ENCODE assay signal across 8 mouse cellular contexts in the genomic region with DNA sequence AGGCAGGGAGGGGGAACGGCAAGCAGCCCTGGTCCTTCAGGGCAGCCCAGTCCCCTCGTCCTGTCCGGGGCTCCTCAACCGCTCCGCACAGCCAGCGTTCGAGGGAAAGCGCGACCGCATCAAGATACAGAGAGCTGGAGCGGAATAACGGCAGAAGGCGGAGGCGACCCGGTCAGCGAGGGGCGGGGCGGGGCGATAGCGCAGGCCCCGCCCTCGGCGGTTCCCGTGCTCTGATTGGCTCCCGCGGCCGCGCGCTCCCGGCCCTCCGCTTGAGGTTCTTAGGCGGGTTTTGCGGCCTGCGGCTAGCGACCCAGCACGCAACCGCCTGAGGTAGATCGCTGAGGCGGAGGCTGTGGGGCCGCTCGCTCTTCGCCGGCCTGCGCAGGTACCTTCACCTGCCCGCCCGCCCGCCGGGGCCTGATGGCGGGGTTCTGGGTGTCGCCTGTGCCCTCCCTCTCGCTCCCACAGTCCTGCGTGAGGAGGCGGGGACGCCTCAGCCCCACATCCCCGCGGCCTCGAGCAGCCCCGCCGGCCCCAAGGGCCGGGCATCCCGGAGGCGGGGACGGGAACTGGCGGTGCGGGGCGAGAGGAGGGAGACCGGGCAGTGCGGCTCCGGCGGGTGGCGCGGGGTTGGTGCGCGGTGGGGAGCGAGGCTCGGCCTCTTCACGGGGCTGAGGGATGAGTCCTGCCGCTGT. TPM values are rescaled to one million over a fixed set of nuclear protein-coding genes. Genes with fewer than 3 reads are reported as not detected.
DNase-seq lines count a peak whose midpoint lies in the region; ATAC-seq lines count a peak whose summit lies in the region.

A gene (plus strand): TSS at position 305 of the 695 bp plus-strand sequence.

- peak; percentile 84 for DNase-seq in ES-CJ7 (ENCODE audit: low read depth, low spot score)
- DNase-seq in forebrain, embryonic 14.5 days (ENCODE audit: low spot score): peak; percentile 93
- peak; percentile 83 to 88 for DNase-seq in heart, postnatal 14 days
- DNase-seq in large intestine, adult 2 months (ENCODE audit: low read depth, low spot score): peak; percentile 36
- DNase-seq in telencephalon, adult 2 months (ENCODE audit: low read depth, low spot score): peak; percentile 60

- ATAC-seq in cerebellum, adult (ENCODE audit: insufficient number of reproducible peaks, low FRiP score, low TSS enrichment): peak; percentile 96
- peak; percentile 97 for ATAC-seq in forebrain, embryonic 14.5 days
- ATAC-seq in liver, embryonic 16.5 days (ENCODE audit: low read depth): peak; percentile 95
- ATAC-seq in neural tube, embryonic 13.5 days (ENCODE audit: low read depth): peak; percentile 97

- H3K27me3 ChIP-seq in forebrain, embryonic 14.5 days (replicated peaks; ENCODE audit: control insufficient read depth, insufficient read depth, low read length): peaks cover 4% of the 10 kb centered on the region; the same call in 1 of the 2 replicates
- peaks cover 33% of the 10 kb centered on the region for H3K27me3 ChIP-seq in liver, embryonic 16.5 days (ENCODE audit: control insufficient read depth, insufficient read depth, low read depth, low read length)
- H3K27me3 ChIP-seq in neural tube, embryonic 13.5 days: peaks cover 35% of the 10 kb centered on the region

- no peaks in the 10 kb centered on the region for H3K9me3 ChIP-seq in forebrain, embryonic 14.5 days (replicated peaks; ENCODE audit: control insufficient read depth, low read length)
- no peaks in the 10 kb centered on the region for H3K9me3 ChIP-seq in liver, embryonic 16.5 days (replicated peaks; ENCODE audit: control insufficient read depth, low read length)
- no peaks in the 10 kb centered on the region for H3K9me3 ChIP-seq in neural tube, embryonic 13.5 days

- no peaks in the 10 kb centered on the region; the same call in 1 of the 2 replicates for H3K4me1 ChIP-seq in forebrain, embryonic 14.5 days (ENCODE audit: control insufficient read depth, insufficient read depth, low read length)
- peaks cover 14% of the 10 kb centered on the region for H3K4me1 ChIP-seq in liver, embryonic 16.5 days (ENCODE audit: control insufficient read depth, low read depth, low read length)
- peaks cover 7% of the 10 kb centered on the region for H3K4me1 ChIP-seq in neural tube, embryonic 13.5 days (replicated peaks)

- H3K4me2 ChIP-seq in forebrain, embryonic 14.5 days (ENCODE audit: low read length): peak within 1 kb of the TSS; percentile 96
- H3K4me2 ChIP-seq in liver, embryonic 16.5 days (ENCODE audit: low read depth, low read length): peak within 1 kb of the TSS; percentile 100
- peak within 1 kb of the TSS; percentile 92 for H3K4me2 ChIP-seq in neural tube, embryonic 13.5 days

- no peaks in the 10 kb centered on the region for H3K36me3 ChIP-seq in forebrain, embryonic 14.5 days (ENCODE audit: control insufficient read depth, insufficient read depth, low read length)
- no peaks in the 10 kb centered on the region for H3K36me3 ChIP-seq in liver, embryonic 16.5 days (ENCODE audit: control insufficient read depth, insufficient read depth)
- H3K36me3 ChIP-seq in neural tube, embryonic 13.5 days: no peaks in the 10 kb centered on the region

- WGBS in forebrain, embryonic 14.5 days: under 1% methylated on average over 76 of the region's 78 CpGs
- under 1% methylated on average over 78 of the region's 78 CpGs for WGBS in large intestine, adult 2 months
- WGBS in liver, embryonic 16.5 days (ENCODE audit: insufficient replicate concordance): under 1% methylated on average over 77 of the region's 78 CpGs
- under 1% methylated on average over 45 of the region's 78 CpGs for WGBS in neural tube, embryonic 13.5 days

- peak within 1 kb of the TSS; percentile 73 for H3K4me3 ChIP-seq in forebrain, embryonic 14.5 days (ENCODE audit: low read depth, low read length)
- H3K4me3 ChIP-seq in liver, embryonic 16.5 days (ENCODE audit: low read depth, low read length): peak within 1 kb of the TSS; percentile 68
- H3K4me3 ChIP-seq in neural tube, embryonic 13.5 days: peak within 1 kb of the TSS; percentile 77

- intact Hi-C loops in heart, postnatal 14 days (cut with DNase I): loop anchor here (2.0 to 10.0 kb wide), 3 partner anchors 49 to 1235 kb away; no protein-coding TSS in a partner anchor

- peak within 1 kb of the TSS; percentile 60; the same call in 1 of the 2 replicates for H3K27ac ChIP-seq in forebrain, embryonic 14.5 days (ENCODE audit: low read depth, low read length)
- H3K27ac ChIP-seq in liver, embryonic 16.5 days (ENCODE audit: low read length): peak within 1 kb of the TSS; percentile 21; the same call in 1 of the 2 replicates
- H3K27ac ChIP-seq in neural tube, embryonic 13.5 days (replicated peaks): peak within 1 kb of the TSS; percentile 76

- H3K9ac ChIP-seq in forebrain, embryonic 14.5 days (ENCODE audit: low read length): peak within 1 kb of the TSS; percentile 88
- peak within 1 kb of the TSS; percentile 80 for H3K9ac ChIP-seq in liver, embryonic 16.5 days (ENCODE audit: low read depth, low read length)
- peak within 1 kb of the TSS; percentile 83 for H3K9ac ChIP-seq in neural tube, embryonic 13.5 days

RNA-seq across cellular contexts. Expression of the gene that starts here (rescaled TPM):
- 1.4 and 1.7 TPM in 2 replicates for polyA plus RNA-seq in forebrain, embryonic 14.5 days (2014; fragmentation: Nextera tagmentation; extraction: Ambion mirVana)
- not detected for total RNA-seq in heart, postnatal 14 days (2021)
- not detected in 2 replicates for polyA plus RNA-seq in large intestine, adult 2 months (2012; rRNA removed)
- 0.15 and 0.19 TPM in 2 replicates for polyA plus RNA-seq in liver, embryonic 16.5 days (2015; fragmentation: Nextera tagmentation; extraction: Ambion mirVana)
- polyA plus RNA-seq in neural tube, embryonic 13.5 days (2015; fragmentation: Nextera tagmentation; extraction: Ambion mirVana): 1.0 and 1.5 TPM in 2 replicates

Comparison
In these comparisons a context has a peak if more than half of its experiments do, and no peak if none do; other contexts are left out.
1. Peak in every context shown above with its lines: DNase-seq, ATAC-seq, H3K4me3 ChIP-seq and H3K27ac ChIP-seq.
2. Peak in DNase-seq in heart, postnatal 14 days; RNA of the gene not detected or under 1 TPM.
3. Peak in DNase-seq in large intestine, adult 2 months; RNA of the gene not detected or under 1 TPM.
4. Peak in ATAC-seq, H3K4me3 ChIP-seq, H3K27ac ChIP-seq, H3K9ac ChIP-seq and H3K4me2 ChIP-seq in liver, embryonic 16.5 days; RNA of the gene not detected or under 1 TPM.
5. DNase-seq: peak in every context shown above with its lines; median percentile 93 in forebrain, embryonic 14.5 days; 86 in heart, postnatal 14 days; 84 in ES-CJ7; 60 in telencephalon, adult 2 months; 36 in large intestine, adult 2 months.
6. H3K27ac ChIP-seq: peak in every context shown above with its lines; median percentile 76 in neural tube, embryonic 13.5 days; 60 in forebrain, embryonic 14.5 days; 21 in liver, embryonic 16.5 days.